Mouse (Mus musculus) bone marrow, adult 2 months (tissue): ENCODE data around the gene Hoxc12. TPM values are rescaled to one million over a fixed set of nuclear protein-coding genes. Genes with fewer than 3 reads are reported as not detected.

ENCODE experiments used
- H3K27ac ChIP-seq: fragments of 200-500 bp; 2 replicates; pipeline ENCODE4 v1.5.1; 2012; ENCODE audit warnings: low read depth, mild to moderate bottlenecking, control low read depth, inconsistent platforms, low read length; ENCODE audit not compliant: control insufficient read depth, poor library complexity, insufficient read depth
- H3K4me1 ChIP-seq: fragments of 200-500 bp; 2 replicates; pipeline ENCODE4 v1.6.1; 2011; ENCODE audit warnings: low read length; ENCODE audit not compliant: control insufficient read depth, insufficient read depth
- H3K4me3 ChIP-seq: fragments of 200-500 bp; replicated peaks from 2 replicates; pipeline ENCODE3; 2011; ENCODE audit warnings: mild to moderate bottlenecking, low read depth, low read length, control low read depth; ENCODE audit not compliant: control insufficient read depth
- CTCF ChIP-seq: fragments of 200-500 bp; IDR thresholded peaks from 2 replicates; pipeline ENCODE4 v1.5.1; 2011; ENCODE audit warnings: low read length, control low read depth; ENCODE audit not compliant: control insufficient read depth, insufficient read depth
- POLR2A ChIP-seq: fragments of 200-500 bp; IDR thresholded peaks from 2 replicates; pipeline ENCODE4 v1.6.1; 2011; ENCODE audit warnings: low read depth, mild to moderate bottlenecking, control low read depth, low read length, borderline replicate concordance; ENCODE audit not compliant: control insufficient read depth
- WGBS: fragments of 180-500 bp; shearing (Covaris S2); methylation state at CpG from one replicate; pipeline ENCODE4 v1.1.7; 2018; 5-methylcytosine and 5-hydroxymethylcytosine counted together
- polyA plus RNA-seq: library from polyadenylated mRNA; stranded (reverse); fragments of >200 nt; gene quantifications from 2 replicates; pipeline ENCODE4 v1.2.4, GENCODE M21; 2011; ENCODE audit warnings: low replicate concordance; ENCODE audit not compliant: missing spikeins, insufficient read depth, insufficient read length

Gene Hoxc12
- polyA plus RNA-seq, 1 experiment, result not detected

- Histone ChIP-seq H3K27ac (no peak overlapping the region), H3K4me1 (no peaks in the 10 kb centered on the region), H3K4me3 (no peak overlapping the region)
- 13% methylated on average over 26 of the region's 26 CpGs for whole genome bisulfite sequencing
- TF ChIP-seq POLR2A, result no peak
- TF ChIP-seq CTCF, result no peak
Observed at GRCm38 (mm10) chr15:102965003-102965891, 28.7 kb downstream of the Hoxc12 start.

GRCm38 (mm10) chr15:102965892-102966775 is 29.6 kb downstream of the Hoxc12 start:
- WGBS, result 5% methylated on average over 28 of the region's 30 CpGs
- H3K27ac ChIP-seq, result no peak overlapping the region
- no peaks in the 10 kb centered on the region for H3K4me1 ChIP-seq
- H3K4me3 ChIP-seq, result no peak overlapping the region
- peak; percentile 69 for TF ChIP-seq CTCF
- no peak for TF ChIP-seq POLR2A

- H3K4me1 ChIP-seq, result no peaks in the 10 kb centered on the region
- WGBS, result 5% methylated on average over 27 of the region's 27 CpGs
- H3K27ac ChIP-seq, result no peak within 1 kb of the TSS
- no peak within 1 kb of the TSS for H3K4me3 ChIP-seq
- no peak for TF ChIP-seq CTCF
- TF ChIP-seq POLR2A, result no peak
Observed at GRCm38 (mm10) chr15:102966776-102967311, 30.3 kb downstream of the Hoxc12 start, which contains the start of gene Hoxc10. Gene Hoxc10 (plus strand): TSS chr15:102966796.

- Histone ChIP-seq H3K27ac (no peak within 1 kb of the TSS), H3K4me3 (no peak within 1 kb of the TSS), H3K4me1 (no peaks in the 10 kb centered on the region)
- no peak for TF ChIP-seq POLR2A
- no peak for TF ChIP-seq CTCF
- WGBS, result 7% methylated on average over 12 of the region's 12 CpGs
Observed at GRCm38 (mm10) chr15:102967312-102967510, 30.7 kb downstream of the Hoxc12 start, which contains the start of gene Hoxc5. Gene Hoxc5 (plus strand): TSS chr15:102967443.

- H3K4me1 ChIP-seq, result no peaks in the 10 kb centered on the region
- 9% methylated on average over 34 of the region's 34 CpGs for WGBS
- TF ChIP-seq CTCF, result no peak
- TF ChIP-seq POLR2A, result no peak
- no peak overlapping the region for H3K4me3 ChIP-seq
- H3K27ac ChIP-seq, result no peak overlapping the region
Observed at GRCm38 (mm10) chr15:102967511-102968397, 31.2 kb downstream of the Hoxc12 start.

- TF ChIP-seq CTCF, result no peak
- TF ChIP-seq POLR2A, result no peak
- Histone ChIP-seq H3K4me3 (no peak overlapping the region), H3K27ac (no peak overlapping the region), H3K4me1 (no peaks in the 10 kb centered on the region)
- WGBS, result 44% methylated on average over 1 of the region's 1 CpGs
Observed at GRCm38 (mm10) chr15:102969296-102969695, 32.7 kb downstream of the Hoxc12 start.

GRCm38 (mm10) chr15:102970740-102971139 is 34.2 kb downstream of the Hoxc12 start:
- H3K27ac ChIP-seq, result no peak overlapping the region
- no peak for TF ChIP-seq POLR2A
- TF ChIP-seq CTCF, result no peak
- no peaks in the 10 kb centered on the region for H3K4me1 ChIP-seq
- WGBS, result under 1% methylated on average over 12 of the region's 12 CpGs
- H3K4me3 ChIP-seq, result no peak overlapping the region

- no peak for TF ChIP-seq POLR2A
- no peak for TF ChIP-seq CTCF
- 4% methylated on average over 21 of the region's 21 CpGs for WGBS
- Histone ChIP-seq H3K4me3 (no peak overlapping the region), H3K4me1 (no peaks in the 10 kb centered on the region), H3K27ac (no peak overlapping the region)
Observed at GRCm38 (mm10) chr15:102972254-102972653, 35.7 kb downstream of the Hoxc12 start.
